Mouse (Mus musculus) MEL (cell line): Measurements from ENCODE around the gene Cyp51.

Experiments
- CTCF ChIP-seq, 3 experiments: IDR thresholded peaks in 2 of 3; conservative IDR thresholded peaks in 1 of 3; 2 replicates each; pipeline ENCODE4 v1.5.1; 2011 to 2012; ENCODE audit warnings: low read length in 3 of 3, low read depth in 2 of 3, mild to moderate bottlenecking in 2 of 3, improper control_type of control experiment in 1 of 3, inconsistent platforms in 1 of 3, mixed read lengths in 1 of 3, moderate library complexity in 1 of 3; ENCODE audit not compliant: control insufficient read depth in 1 of 3, insufficient read depth in 1 of 3, poor library complexity in 1 of 3, severe bottlenecking in 1 of 3
- GABPA ChIP-seq: IDR thresholded peaks from 2 replicates; pipeline ENCODE4 v1.6.1; 2012; ENCODE audit warnings: low read depth, mild to moderate bottlenecking, inconsistent platforms, low read length, improper control_type of control experiment, moderate library complexity
- POLR2A ChIP-seq, 2 experiments: IDR thresholded peaks; 2 replicates each; pipeline ENCODE4 v1.6.1; 2011 to 2012; ENCODE audit warnings: low read length in 2 of 2, mild to moderate bottlenecking in 2 of 2, control low read depth in 1 of 2, improper control_type of control experiment in 1 of 2, low read depth in 1 of 2, moderate library complexity in 1 of 2; ENCODE audit not compliant: control insufficient read depth in 1 of 2, insufficient read depth in 1 of 2, poor library complexity in 1 of 2
- USF1 ChIP-seq: IDR thresholded peaks from 2 replicates; pipeline ENCODE4 v1.6.1; 2014; ENCODE audit warnings: low read depth, mild to moderate bottlenecking, inconsistent platforms, low read length, improper control_type of control experiment, moderate library complexity

DNA sequence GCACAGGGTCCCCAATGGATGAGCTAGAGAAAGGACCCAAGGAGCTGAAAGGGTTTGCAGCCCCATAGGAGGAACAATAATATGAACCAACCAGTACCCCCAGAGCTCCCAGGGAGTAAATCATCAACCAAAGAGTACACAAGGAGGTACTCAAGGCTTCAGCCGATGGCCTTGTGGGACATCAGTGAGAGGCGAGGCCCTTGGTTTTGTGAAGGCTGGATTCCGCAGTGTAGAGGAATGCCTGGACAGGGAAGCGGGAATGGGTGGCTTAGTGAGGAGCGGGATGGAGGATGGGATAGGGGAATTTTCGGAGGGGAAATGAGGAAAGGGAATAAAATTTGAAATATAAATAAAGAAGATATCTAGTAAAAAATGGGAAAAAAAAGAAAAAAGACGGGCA is 19.6 kb downstream of the Cyp51 start:
- TF ChIP-seq POLR2A (IDR thresholded peaks at IDR 0.05; ENCODE audit: control insufficient read depth in 1 of 2, insufficient read depth in 1 of 2, low read depth in 1 of 2, low read length in 2 of 2, poor library complexity in 1 of 2) = no peak
- TF ChIP-seq CTCF (IDR thresholded peaks at IDR 0.05 in 2 of 3, conservative IDR thresholded peaks at IDR 0.05 in 1 of 3; ENCODE audit: control insufficient read depth in 1 of 3, insufficient read depth in 1 of 3, low read depth in 2 of 3, low read length in 3 of 3, poor library complexity in 1 of 3, severe bottlenecking in 1 of 3) = no peak
- TF ChIP-seq USF1 = no peak
- no peak for TF ChIP-seq GABPA
